Mouse (Mus musculus): ENCODE results near the gene Gars. TPM values are rescaled to one million over a fixed set of nuclear protein-coding genes. Genes with fewer than 3 reads are reported as not detected.

Gene Gars
- total RNA-seq, 2 experiments from 2014 or later, result 127 to 132 TPM

DNA sequence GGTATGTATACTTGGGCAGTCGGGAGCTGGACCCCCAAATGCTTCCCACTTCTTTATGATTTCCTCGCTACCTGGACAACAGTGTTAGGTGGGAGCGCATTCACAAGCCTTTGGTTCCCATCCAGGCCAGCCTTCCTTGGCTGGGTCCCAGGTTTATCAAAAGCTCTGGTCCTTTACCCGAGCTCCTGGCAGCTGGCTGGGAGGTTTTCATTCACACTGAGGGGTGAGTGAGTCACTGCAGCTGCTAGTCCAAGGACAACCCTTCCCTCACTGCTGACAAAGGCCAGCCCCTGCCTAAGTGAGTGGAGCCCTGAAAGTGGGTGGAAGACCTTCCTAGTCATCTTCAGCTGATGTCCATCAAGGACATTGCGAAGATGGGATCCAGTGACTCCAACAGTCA, 60.2 kb downstream of the Gars start:
- DNase-seq, result peak; percentile 74

DNA sequence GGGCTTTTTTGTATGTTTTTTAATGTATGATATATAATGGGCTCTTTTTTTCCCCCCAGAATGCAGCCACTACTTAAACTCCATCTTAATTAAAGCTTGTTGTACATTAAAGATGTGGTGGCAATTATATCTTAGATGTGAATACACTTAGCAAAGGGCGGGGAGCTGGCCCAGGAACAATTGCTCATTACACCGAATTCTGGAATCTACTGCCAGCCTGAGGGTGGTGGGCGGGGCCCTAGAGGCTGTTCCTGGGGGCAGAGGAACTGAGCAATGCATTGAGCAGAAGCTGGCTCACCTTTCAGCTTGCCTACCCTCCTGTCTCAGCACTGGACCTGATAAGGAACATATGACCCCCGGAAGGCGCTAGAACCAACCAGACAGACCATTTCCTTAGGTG, 60.8 kb downstream of the Gars start:
- no peak for DNase-seq

DNA sequence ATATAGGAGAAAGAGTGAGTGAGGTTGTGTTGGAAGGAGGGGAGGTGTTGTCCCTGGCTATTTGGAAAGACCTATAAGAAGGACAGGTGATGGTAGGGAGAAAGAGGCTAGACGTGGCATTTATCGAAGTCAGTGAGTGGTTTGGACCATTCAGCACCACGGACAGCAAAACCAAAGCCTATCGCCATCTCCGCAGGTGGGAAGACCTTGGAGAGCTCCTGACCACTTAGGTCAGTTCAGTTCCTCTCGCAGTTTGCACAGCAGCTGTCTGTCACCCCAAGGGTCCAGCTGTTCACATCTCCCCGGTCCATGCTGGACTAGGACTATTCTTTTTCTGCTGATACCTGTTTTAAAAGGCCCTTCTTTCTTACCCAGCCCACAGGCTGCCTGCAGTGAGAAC, 70.6 kb downstream of the Gars start:
- DNase-seq, result peak; percentile 72

DNA sequence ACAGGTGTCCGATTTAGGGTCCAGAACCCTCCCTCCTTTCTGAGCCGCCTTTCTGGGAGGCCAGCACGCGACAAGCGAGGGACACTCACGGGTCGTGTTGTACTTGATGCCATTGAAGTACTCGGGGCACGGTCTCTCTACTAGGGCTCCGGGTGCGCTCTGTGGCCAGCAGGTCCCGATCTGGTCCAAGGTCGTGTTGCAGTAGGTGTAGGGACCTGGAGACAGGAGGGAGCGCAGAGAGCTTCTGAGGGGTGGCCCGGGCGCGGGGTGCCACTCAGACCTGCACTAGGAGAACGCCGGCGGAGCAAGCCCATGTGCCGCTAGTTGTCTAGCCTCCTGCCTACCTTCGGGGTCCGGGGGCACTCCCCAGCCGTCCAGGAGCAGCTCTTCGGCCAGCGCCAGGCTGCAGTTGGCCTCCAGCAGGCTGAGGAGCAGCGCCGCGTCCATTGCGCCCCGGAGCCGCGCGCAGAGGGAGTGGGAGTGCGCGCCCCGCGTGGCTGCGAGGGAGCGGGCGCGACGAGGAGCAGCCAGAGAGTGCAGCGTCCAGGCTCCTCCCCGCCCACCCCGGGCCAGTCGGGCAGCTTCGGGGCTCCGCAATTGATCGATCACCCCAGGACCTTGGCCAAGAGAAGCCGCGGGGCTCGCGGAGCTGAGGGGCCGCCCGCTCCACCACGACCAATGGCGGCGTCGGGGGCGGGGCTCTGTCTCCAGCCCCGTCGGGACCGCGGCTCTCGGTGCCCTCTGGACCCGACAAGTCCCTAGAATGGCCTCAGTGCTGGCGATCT, 79.7 kb downstream of the Gars start:
- peak; percentile 43 for DNase-seq

DNA sequence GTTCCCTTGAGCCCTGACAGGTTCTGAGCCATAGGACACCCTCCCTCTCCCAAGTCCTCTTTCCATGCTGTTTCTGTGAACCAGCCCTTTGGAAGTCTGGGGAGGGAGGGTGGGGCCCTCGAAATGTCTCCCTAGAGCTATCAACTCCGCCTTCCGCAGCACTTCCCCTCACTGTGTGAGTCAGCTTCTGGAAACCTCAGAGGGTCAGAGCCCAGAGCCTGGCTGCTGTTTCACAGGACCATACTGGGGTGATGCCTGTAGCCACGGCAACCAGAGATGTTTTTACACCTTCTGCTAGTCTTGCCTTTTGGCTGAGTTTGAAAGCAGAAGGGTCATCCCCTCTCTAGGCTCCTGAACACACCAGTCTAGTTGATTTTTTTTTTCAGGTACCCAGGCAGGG, 85.2 kb downstream of the Gars start:
- DNase-seq, result no peak

DNA sequence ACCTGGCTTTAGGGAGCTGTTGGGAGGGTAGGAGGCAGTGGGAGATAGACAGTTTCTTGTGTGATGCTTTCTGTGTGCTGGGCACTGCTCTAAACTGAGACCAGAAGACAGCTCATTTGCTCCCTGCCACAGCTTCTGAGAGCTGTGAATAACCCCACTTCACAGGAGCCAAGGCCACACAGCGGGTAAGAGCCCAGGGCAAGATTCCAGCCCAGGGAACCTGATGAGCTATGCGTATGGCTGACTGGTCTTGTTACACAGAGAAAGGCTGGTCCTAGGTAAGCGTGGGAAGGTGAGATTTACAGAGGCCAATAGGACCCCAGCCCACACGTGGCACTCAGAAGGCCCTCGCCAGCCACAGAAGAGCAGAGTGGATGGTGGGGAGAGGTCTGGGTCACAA, 88.8 kb downstream of the Gars start:
- no peak for DNase-seq

DNA sequence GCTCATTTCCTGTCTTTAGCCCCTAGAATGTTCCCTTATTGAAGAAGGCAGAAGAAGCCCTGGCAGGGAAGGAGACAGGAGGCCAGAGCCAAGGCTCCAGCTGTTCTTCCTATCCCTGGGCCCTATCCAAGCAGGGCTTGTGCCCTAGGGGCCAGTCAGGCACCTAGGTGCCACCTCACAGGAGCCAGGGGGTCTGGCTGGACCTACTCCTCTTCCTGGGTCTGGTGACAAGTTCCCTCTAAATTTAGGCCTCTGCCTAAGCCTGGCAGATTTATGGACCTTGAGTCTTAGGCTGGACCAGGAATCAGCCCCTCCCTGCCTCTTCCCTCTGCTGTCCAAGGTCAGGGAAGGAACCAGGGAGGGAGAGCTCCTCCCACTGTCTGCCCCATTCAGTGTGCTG, 90.6 kb downstream of the Gars start:
- DNase-seq, result no peak

Other genes starting within 250 kb of the Gars start
- gene Znrf2, start 221.1 kb upstream of the Gars start, total RNA-seq (2021), result 10 to 100 TPM; 25.5 to 31.6 TPM
- gene Nod1, start 65.4 kb upstream of the Gars start, total RNA-seq (2021), result 10 to 100 TPM in 1 of 2 experiments, 1 to 10 TPM in 1; 8.9 to 13.7 TPM
- 1 to 10 TPM; 8.3 to 9.2 TPM for gene Ggct, start 45.1 kb upstream of the Gars start, total RNA-seq (2021)
- 1 to 10 TPM in 1 of 2 experiments, under 1 TPM in 1; 0.33 to 2.0 TPM for gene Crhr2, start 95.0 kb downstream of the Gars start, total RNA-seq (2021)
- gene Inmt, start 137.0 kb downstream of the Gars start, total RNA-seq (2021), result 1 to 10 TPM; 6.3 to 7.2 TPM
- gene Mindy4, start 165.4 kb downstream of the Gars start, total RNA-seq (2021), result 1 to 10 TPM; 4.5 to 6.6 TPM

All from adrenal gland, postnatal 10 days (tissue).